Comparison of ENCODE assay signal across 8 mouse cellular contexts in the genomic region with DNA sequence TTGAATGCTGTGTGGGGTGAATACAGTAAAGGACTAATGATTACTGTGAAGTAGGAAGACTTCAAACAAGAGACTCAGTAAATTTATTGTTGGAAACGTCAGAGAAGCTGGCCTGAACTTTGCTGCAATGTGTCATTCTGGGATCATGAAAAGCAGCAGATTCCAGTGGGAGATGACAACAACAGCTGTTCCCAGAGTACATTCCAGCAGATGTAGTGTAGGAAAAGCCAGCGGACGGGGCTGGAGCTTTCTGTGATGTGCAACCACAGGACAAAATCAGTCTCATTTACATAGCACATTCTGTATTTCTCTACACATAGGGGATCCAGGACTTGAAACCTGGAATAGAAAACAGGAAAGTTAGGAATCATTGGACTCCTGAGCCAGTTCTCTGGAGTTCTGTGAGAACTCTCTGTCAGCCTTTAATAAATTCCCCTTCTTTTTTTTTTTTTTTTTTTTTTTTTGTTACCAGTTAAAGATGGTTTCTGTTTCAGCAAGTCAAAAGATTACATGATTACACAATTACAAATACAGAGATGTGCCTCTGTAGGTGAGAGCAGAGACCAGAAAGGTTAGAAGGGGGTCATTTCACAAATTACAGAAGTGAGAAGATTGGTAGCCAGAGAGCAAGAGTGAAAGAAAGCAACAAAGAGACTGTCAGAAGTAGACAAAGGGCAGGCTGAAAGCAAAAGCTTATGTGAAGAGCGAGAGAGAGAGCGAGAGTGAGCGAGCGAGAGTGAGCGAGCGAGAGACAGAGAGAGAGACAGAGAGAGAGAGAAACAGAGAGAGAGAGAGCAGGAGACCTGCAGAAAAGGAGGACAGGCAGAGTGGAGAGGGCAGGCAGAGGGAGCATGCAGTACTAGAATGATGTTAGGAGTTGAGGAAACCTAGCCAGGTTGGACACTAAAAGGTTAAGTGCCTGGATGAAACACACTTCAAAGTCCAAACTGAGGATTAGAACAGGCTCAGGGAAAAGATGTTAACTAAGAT.
DNase-seq lines count a peak whose midpoint lies in the region.

No protein-coding gene starts in this region.

- intact Hi-C loops in heart, postnatal 10 days (cut with DNase I), result loop anchor here (5.0 kb wide), 1 partner anchor 117 kb away; the partner anchor contains the start of gene Il6

- peak; percentile 7 for DNase-seq in kidney, adult 11 months
- no peak for DNase-seq in kidney, adult 18-20 months
- peak; percentile 65 for DNase-seq in heart, postnatal 10 days
- DNase-seq in kidney, postnatal 4 days, result peak; percentile 18 to 51
- peak; percentile 69 for DNase-seq in skeletal muscle tissue, adult 2 months (ENCODE audit: low read depth, low spot score)
- no peak for DNase-seq in cerebellum, postnatal 25 days
- DNase-seq in ovary, adult 18-20 months (ENCODE audit: low spot score), result no peak
- no peak for DNase-seq in right cerebral cortex, adult 18-20 months

Comparison
In these comparisons a context has a peak if more than half of its experiments do, and no peak if none do; other contexts are left out.
1. DNase-seq: peak in kidney, adult 11 months (single experiment), heart, postnatal 10 days (2 of 2), kidney, postnatal 4 days (2 of 2) and skeletal muscle tissue, adult 2 months (single experiment); none in kidney, adult 18-20 months (single experiment), cerebellum, postnatal 25 days (0 of 2), ovary, adult 18-20 months (single experiment) and right cerebral cortex, adult 18-20 months (single experiment).